Mouse (Mus musculus) thymus, postnatal 0 days (tissue): ENCODE measurements at regions not wholly inside any gene's neighbourhood (a gene's known extent, or its start where the extent isn't known, plus 50 kb on each side); places are given as distances from the start of the nearest gene placed in this dataset.

ENCODE experiments used
- DNase-seq: peaks from one replicate; pipeline ENCODE4 v3.0.0-alpha.2; 2015; ENCODE audit warnings: low spot score

- DNase-seq = no peak
Measured at GRCm38 (mm10) chr16:95776610-95777363, 74.9 kb downstream of the Ets2 start.

- no peak for DNase-seq
Measured at GRCm38 (mm10) chr16:95776010-95776409, 74.1 kb downstream of the Ets2 start.

- peak; percentile 54 for DNase-seq
Measured at GRCm38 (mm10) chr16:95775361-95775760, 73.5 kb downstream of the Ets2 start.

GRCm38 (mm10) chr16:95773151-95773550 is 71.3 kb downstream of the Ets2 start:
- DNase-seq = no peak
